Mouse (Mus musculus): Measurements from ENCODE around the gene Hnrnpu.

Hnrnpu gene

GRCm38 (mm10) chr1:178341435-178341834, 3.8 kb upstream of the Hnrnpu start:
- no peak for DNase-seq (ENCODE audit: low spot score in 2 of 2)

- DNase-seq (ENCODE audit: low spot score in 2 of 2) = no peak
Measured at GRCm38 (mm10) chr1:178340213-178340612, 2.6 kb upstream of the Hnrnpu start.

GRCm38 (mm10) chr1:178338318-178338641, 683 bp upstream of the Hnrnpu start:
- peak; percentile 17 to 35 for DNase-seq (ENCODE audit: low spot score in 2 of 2)

- peak; percentile 51 to 54 for DNase-seq (ENCODE audit: low spot score in 2 of 2)
Measured at GRCm38 (mm10) chr1:178336777-178337481, 668 bp downstream of the Hnrnpu start.

GRCm38 (mm10) chr1:178336289-178336775, 1.3 kb downstream of the Hnrnpu start:
- peak; percentile 93 to 94 for DNase-seq (ENCODE audit: low spot score in 2 of 2)

- peak; percentile 8 to 35 for DNase-seq (ENCODE audit: low spot score in 2 of 2)
Measured at GRCm38 (mm10) chr1:178335860-178336261, 1.7 kb downstream of the Hnrnpu start.

GRCm38 (mm10) chr1:178329946-178330345, 7.7 kb downstream of the Hnrnpu start:
- DNase-seq (ENCODE audit: low spot score in 2 of 2) = no peak

GRCm38 (mm10) chr1:178329017-178329416, 8.6 kb downstream of the Hnrnpu start:
- DNase-seq (ENCODE audit: low spot score in 2 of 2) = no peak

GRCm38 (mm10) chr1:178326950-178327349, 10.6 kb downstream of the Hnrnpu start:
- no peak for DNase-seq (ENCODE audit: low spot score in 2 of 2)

- no peak for DNase-seq (ENCODE audit: low spot score in 2 of 2)
Measured at GRCm38 (mm10) chr1:178326357-178326756, 11.2 kb downstream of the Hnrnpu start.

GRCm38 (mm10) chr1:178324568-178324967, 13.0 kb downstream of the Hnrnpu start:
- DNase-seq (ENCODE audit: low spot score in 2 of 2) = no peak

- DNase-seq (ENCODE audit: low spot score in 2 of 2) = no peak
Measured at GRCm38 (mm10) chr1:178323235-178323634, 14.4 kb downstream of the Hnrnpu start.

- no peak for DNase-seq (ENCODE audit: low spot score in 2 of 2)
Measured at GRCm38 (mm10) chr1:178321730-178322357, 15.8 kb downstream of the Hnrnpu start.

- no peak for DNase-seq (ENCODE audit: low spot score in 2 of 2)
Measured at GRCm38 (mm10) chr1:178320723-178321590, 16.6 kb downstream of the Hnrnpu start.

GRCm38 (mm10) chr1:178320038-178320722, 17.4 kb downstream of the Hnrnpu start:
- no peak for DNase-seq (ENCODE audit: low spot score in 2 of 2)

- DNase-seq (ENCODE audit: low spot score in 2 of 2) = peak in 1 of 2 experiments; percentile 23
Measured at GRCm38 (mm10) chr1:178319295-178320037, 18.1 kb downstream of the Hnrnpu start.

GRCm38 (mm10) chr1:178318389-178319184, 19.0 kb downstream of the Hnrnpu start, which contains the start of gene Cox20:
Cox20 (plus strand) TSS chr1:178319130.
- peak; percentile 96 to 97 for DNase-seq (ENCODE audit: low spot score in 2 of 2)

GRCm38 (mm10) chr1:178318002-178318388, 19.6 kb downstream of the Hnrnpu start:
- peak; percentile 83 to 90 for DNase-seq (ENCODE audit: low spot score in 2 of 2)

- DNase-seq (ENCODE audit: low spot score in 2 of 2) = no peak
Measured at GRCm38 (mm10) chr1:178317275-178318001, 20.2 kb downstream of the Hnrnpu start.

Data from spleen, postnatal 36 days (tissue).